Mouse (Mus musculus) ZHBTc4 (cell line): ENCODE measurements around the gene Spef2.
"Not testable (repeated sequence)": the region's sequence is repeated elsewhere in the genome, so short reads cannot be mapped to it uniquely, and the experiment has no call there.

Source experiments
- DNase-seq: peaks from one replicate; pipeline ENCODE4 v3.0.0-alpha.2; 2011; ENCODE audit warnings: low read depth, low spot score

The Spef2 gene

GRCm38 (mm10) chr15:9677343-9678036, 71.2 kb downstream of the Spef2 start:
- DNase-seq, result no peak

GRCm38 (mm10) chr15:9668575-9668974, 80.1 kb downstream of the Spef2 start:
- DNase-seq, result no peak

- not testable (repeated sequence) for DNase-seq
Observed at GRCm38 (mm10) chr15:9664948-9665347, 83.7 kb downstream of the Spef2 start.

DNA sequence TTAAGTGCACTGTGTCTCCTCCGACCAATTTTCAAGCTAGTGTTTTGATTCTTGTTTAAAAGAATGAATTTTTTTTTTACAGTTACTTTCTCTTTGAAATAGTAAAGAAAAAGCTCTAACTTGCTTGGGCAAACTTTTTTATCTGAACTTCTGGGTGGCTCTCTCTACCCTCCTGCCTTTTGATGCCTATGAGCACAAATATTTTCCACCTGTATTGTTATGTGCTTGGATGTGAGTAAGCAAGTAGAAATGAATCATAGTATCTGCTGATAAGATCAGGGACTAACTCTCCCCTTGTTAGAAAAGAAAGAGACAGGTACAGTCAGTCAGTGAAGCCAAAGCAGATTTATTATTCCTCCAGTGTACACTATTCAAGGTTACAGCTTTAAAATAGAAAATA, 87.5 kb downstream of the Spef2 start:
- DNase-seq, result no peak

DNA sequence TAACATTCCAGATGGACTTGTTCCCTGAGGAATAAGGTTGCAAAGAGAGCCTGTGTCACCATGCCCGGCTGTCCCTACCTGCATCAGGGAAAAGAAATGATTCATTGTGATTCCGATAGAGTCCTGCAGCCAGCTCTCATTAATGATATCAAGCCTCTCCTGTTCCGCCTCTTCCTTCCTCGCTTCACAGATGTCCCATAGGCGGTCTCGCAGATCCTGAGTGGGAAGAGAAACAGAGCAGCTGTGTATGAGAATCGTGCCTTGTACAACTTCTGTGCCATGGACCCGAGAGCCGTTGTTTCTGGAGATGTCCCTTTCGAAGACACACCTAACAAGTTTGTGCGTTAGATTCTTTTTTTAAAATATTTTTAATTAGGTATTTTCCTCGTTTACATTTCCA, 114.2 kb downstream of the Spef2 start:
- DNase-seq, result no peak

DNA sequence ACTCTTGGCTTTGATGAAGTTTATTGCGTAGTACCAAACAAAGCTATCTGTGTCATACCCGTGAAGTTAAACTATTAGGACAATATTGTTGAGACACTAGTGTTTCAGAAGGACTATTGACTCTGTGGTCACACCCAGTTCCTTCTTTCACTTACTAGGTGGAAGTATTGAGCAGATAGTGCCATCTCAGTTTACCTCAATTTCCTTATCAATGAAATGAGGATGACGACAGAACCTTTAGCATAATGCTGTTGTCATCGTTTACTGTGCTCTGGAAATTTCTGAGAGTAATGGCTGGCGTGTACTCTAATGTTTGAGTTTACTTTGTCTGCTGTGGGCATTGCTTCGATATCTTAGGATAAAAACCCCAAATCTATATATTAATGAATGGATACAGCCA, 117.0 kb downstream of the Spef2 start:
- DNase-seq, result no peak

DNA sequence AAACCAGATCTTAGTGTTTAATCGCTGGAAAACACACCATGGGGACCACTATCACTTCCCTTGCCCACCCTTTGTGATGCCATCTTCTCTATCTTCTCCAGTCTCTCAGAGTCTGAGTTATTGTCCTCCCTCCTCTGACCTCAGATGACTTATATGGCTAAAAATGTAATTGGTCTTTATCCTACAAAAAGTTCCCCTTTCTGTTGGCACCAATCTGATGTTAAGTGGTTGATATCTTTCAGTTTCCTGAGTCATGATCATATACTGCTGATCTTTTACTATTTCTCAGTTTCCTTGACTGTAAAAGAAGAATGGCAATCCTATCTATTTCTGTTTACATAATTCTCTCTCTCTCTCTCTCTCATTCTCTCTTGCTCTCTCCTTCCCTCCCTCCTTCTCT, 119.0 kb downstream of the Spef2 start:
- no peak for DNase-seq

- DNase-seq, result no peak
Observed at GRCm38 (mm10) chr15:9624619-9625018, 124.0 kb downstream of the Spef2 start.

GRCm38 (mm10) chr15:9608177-9608576, 140.5 kb downstream of the Spef2 start:
- peak; percentile 23 for DNase-seq

DNA sequence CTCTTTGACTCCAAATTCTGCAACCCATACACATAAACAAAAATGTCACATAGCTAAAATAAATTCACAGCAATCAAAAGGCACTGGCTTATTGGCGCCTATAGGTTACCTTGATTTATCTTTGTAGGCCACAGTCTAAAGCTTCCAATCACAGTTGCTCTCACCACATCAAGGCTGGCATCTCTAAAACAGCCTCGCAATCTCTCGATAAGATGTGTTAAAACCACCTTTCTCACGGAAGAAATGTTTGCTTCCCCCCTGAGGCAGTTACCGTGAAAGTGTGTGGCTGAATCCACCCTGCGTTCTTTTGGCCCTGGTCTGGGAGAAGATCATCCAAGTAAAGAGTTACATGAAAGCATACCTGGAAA, 148.6 kb downstream of the Spef2 start:
- DNase-seq, result no peak

DNA sequence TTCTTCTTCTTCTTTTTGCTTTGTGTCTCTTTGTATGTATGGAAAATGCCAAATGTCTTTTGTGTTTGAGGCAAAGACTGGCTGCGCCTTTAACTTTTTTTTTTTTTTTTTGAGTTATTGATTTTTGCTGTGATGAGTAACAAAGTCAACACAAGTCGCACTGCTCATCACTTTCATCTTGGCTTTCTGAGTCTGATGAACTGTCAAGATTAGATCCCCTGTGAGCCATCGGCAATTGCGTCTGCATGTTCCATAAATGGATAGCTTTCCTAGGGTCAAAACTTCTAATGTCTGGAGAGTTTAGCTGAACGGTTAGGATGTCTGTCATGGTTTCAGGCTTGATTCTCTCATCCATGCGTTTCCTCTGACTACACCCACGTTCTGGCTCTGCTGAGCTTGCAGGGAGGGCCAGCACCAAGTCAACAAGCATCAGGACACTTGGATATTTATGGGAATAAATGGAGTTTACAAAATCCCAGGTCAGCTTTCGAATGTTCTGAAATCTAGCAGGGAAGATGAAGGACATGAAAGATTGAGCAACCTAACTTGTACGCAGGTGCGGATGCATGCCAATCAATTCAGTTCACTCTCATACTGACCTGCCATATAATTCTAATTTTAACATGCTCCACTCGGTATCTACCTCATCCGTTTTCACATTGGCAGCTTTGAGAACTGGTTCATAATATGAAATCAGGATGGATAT, 149.1 kb downstream of the Spef2 start:
- DNase-seq, result no peak

DNA sequence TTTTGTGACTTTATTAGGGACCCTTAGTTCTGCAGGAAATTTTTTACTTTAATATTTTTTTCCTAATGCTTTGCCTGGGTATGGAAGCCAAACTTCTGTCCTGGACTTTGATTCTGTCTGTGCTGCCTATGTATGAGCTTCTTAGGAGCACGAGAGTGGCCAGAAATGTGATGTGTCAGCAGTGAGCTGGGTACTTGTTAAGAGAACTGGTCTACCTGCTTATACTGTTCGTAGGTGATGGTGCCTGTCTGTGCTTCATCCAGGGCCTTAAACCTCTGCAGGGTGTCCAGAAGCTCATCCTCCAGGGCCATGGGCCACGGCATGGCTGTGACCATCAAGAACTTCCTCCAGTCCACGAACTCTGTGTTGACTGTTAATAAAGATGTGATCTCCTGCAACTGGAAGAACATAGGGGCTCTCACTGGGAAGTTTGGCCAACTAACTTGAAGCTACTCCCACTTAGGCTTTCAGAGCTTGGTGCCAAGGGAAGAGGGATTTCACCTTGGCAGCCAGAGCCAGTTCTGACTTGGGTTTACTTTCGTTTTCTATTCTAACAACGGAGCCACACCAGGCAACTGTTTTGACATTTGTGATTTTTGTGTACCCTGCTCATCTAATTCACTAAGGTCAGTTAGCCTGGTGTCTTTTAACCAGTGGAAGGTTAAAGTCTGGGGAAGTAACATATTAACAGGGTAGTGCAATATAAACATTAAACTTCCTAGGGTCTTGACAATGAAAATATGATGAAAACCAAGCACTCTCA, 152.2 kb downstream of the Spef2 start:
- no peak for DNase-seq

- DNase-seq, result no peak
Observed at GRCm38 (mm10) chr15:9589939-9590338, 158.7 kb downstream of the Spef2 start.

- DNase-seq, result no peak
Observed at GRCm38 (mm10) chr15:9580470-9581280, 168.0 kb downstream of the Spef2 start.

GRCm38 (mm10) chr15:9577303-9577702, 171.4 kb downstream of the Spef2 start:
- no peak for DNase-seq

DNA sequence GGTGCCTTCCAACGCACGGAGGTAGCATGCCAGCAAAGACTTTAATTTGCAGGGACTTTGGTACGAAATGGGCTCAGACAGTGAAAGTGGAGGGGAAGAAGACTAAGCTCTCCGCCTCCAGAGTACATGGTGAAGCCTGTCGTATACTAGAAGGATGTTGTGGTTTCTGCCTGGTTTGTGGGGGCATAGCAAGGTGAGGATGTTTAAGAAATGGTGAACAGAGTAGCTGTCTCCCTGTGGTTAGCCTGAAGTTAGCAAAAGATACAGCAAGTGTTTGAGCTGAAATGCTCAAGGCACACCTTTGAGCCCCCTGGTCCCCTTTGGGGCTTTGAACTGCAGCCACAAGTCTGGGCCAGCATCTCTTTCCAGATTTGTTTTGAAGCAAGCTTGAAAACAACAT, 173.9 kb downstream of the Spef2 start:
- DNase-seq, result no peak

DNA sequence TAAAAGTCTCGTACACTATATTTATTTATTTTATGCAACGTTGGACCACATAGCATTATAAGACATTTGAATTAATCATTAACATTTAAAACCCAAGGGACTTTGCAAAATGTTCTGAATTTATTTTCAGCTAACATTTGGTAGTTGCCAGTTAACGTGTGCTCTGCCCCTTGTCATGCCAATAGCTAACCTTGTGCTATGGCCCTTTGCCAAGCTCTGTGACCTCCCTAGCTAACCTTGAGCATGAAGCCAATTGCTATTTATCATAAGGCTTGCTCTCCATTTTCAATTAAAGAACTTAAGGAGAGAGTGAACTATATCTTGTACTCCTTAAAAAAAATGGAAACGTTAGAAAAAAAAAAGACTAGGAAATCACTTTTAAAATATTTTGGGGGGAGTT, 175.3 kb downstream of the Spef2 start:
- no peak for DNase-seq

GRCm38 (mm10) chr15:9572664-9573063, 176.0 kb downstream of the Spef2 start:
- no peak for DNase-seq

- DNase-seq, result no peak
Observed at GRCm38 (mm10) chr15:9571896-9572295, 176.8 kb downstream of the Spef2 start.

GRCm38 (mm10) chr15:9567316-9567715, 181.4 kb downstream of the Spef2 start:
- no peak for DNase-seq

DNA sequence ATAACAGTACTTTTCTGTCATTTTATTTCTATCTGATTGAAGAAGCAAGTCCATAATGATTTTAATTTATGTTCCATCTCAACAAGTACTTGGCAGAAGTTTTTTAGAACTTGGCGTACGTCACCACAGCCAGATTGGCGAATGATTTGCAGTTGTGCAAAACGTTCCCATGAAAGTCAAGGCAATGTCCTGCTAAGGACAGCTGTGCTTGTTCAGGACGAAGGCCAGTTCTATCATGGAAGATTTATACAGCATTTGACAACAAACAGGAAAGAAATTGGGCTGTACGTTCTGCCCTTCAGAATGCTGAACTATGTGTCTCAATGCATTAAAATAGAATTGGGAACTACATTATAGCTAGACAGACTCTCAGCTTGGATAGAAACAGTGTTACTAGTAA, 183.3 kb downstream of the Spef2 start:
- no peak for DNase-seq

GRCm38 (mm10) chr15:9564156-9564555, 184.5 kb downstream of the Spef2 start:
- DNase-seq, result no peak
